Mouse (Mus musculus) heart, embryonic 16.5 days (tissue): ENCODE data around the gene Tas2r119. TPM values are rescaled to one million over a fixed set of nuclear protein-coding genes. Genes with fewer than 3 reads are reported as not detected.

Experiments used
- ATAC-seq: fragments of 200-750 bp; cut with Nextera tagmentation; replicated peaks from 2 replicates; pipeline ENCODE4 v1.8.0; 2017; ENCODE audit warnings: moderate number of reproducible peaks; ENCODE audit not compliant: insufficient read depth, low FRiP score; ENCODE audit errors: extremely low read depth
- H3K27ac ChIP-seq: fragments of 300-500 bp; sonication (generic); 2 replicates; pipeline ENCODE4 v1.5.1; 2014; ENCODE audit warnings: mild to moderate bottlenecking, low read length, control low read depth, moderate library complexity
- H3K27me3 ChIP-seq: fragments of 300-500 bp; sonication (generic); 2 replicates; pipeline ENCODE4 v1.6.1; 2014; ENCODE audit warnings: low read length, mixed read lengths; ENCODE audit not compliant: control insufficient read depth, insufficient read depth
- H3K36me3 ChIP-seq: fragments of 300-500 bp; sonication (generic); 2 replicates; pipeline ENCODE4 v1.6.1; 2014; ENCODE audit not compliant: control insufficient read depth, insufficient read depth
- H3K4me1 ChIP-seq: fragments of 300-500 bp; sonication (generic); 2 replicates; pipeline ENCODE4 v1.6.1; 2014; ENCODE audit warnings: low read length, mixed read lengths; ENCODE audit not compliant: control insufficient read depth, insufficient read depth
- H3K4me2 ChIP-seq: fragments of 300-500 bp; sonication (generic); 2 replicates; pipeline ENCODE4 v1.6.1; 2014; ENCODE audit warnings: low read depth, mild to moderate bottlenecking, control low read depth, low read length
- H3K4me3 ChIP-seq: fragments of 300-500 bp; sonication (generic); 2 replicates; pipeline ENCODE4 v1.5.1; 2014; ENCODE audit warnings: mild to moderate bottlenecking, control low read depth, low read length
- H3K9ac ChIP-seq: fragments of 300-500 bp; sonication (generic); 2 replicates; pipeline ENCODE4 v1.6.1; 2014; ENCODE audit warnings: low read length, control low read depth
- H3K9me3 ChIP-seq: fragments of 300-500 bp; sonication (generic); replicated peaks from 2 replicates; pipeline ENCODE4 v1.6.1; 2016; ENCODE audit warnings: low read length; ENCODE audit not compliant: control insufficient read depth
- WGBS: fragments of 180-500 bp; shearing (Covaris S2); extraction: QIAGEN DNeasy Blood & Tissue Kit; methylation state at CpG from one replicate; pipeline ENCODE4 v1.1.7; 2014; 5-methylcytosine and 5-hydroxymethylcytosine counted together
- polyA plus RNA-seq: library from polyadenylated mRNA; unstranded; fragments of >200 nt; fragmentation: Nextera tagmentation; extraction: Ambion mirVana; gene quantifications from 2 replicates; pipeline ENCODE4 v1.2.1, GENCODE M21; 2015

Gene Tas2r119
- polyA plus RNA-seq, result not detected in 2 replicates

GRCm38 (mm10) chr15:32176989-32177388, at the start of gene Tas2r119:
Tas2r119 (plus strand) TSS chr15:32177289.
- WGBS, result 81% methylated on average over 4 of the region's 4 CpGs
- H3K9ac ChIP-seq, result no peak within 1 kb of the TSS
- H3K27me3 ChIP-seq, result no peaks in the 10 kb centered on the region
- no peak within 1 kb of the TSS for H3K27ac ChIP-seq
- H3K36me3 ChIP-seq, result no peaks in the 10 kb centered on the region
- H3K9me3 ChIP-seq, result no peaks in the 10 kb centered on the region
- no peak within 1 kb of the TSS for H3K4me2 ChIP-seq
- no peak for ATAC-seq
- no peak within 1 kb of the TSS for H3K4me3 ChIP-seq
- H3K4me1 ChIP-seq, result no peaks in the 10 kb centered on the region

GRCm38 (mm10) chr15:32132315-32132714, 44.8 kb upstream of the Tas2r119 start:
- no peak overlapping the region for H3K27ac ChIP-seq
- 78% methylated on average over 7 of the region's 7 CpGs for WGBS
- ATAC-seq, result no peak
- no peaks in the 10 kb centered on the region for H3K36me3 ChIP-seq
- no peaks in the 10 kb centered on the region for H3K4me1 ChIP-seq
- H3K9ac ChIP-seq, result no peak overlapping the region
- no peak overlapping the region for H3K4me2 ChIP-seq
- no peaks in the 10 kb centered on the region for H3K27me3 ChIP-seq
- H3K4me3 ChIP-seq, result no peak overlapping the region
- H3K9me3 ChIP-seq, result no peaks in the 10 kb centered on the region

- no peak overlapping the region for H3K9ac ChIP-seq
- no peak overlapping the region for H3K4me2 ChIP-seq
- H3K27me3 ChIP-seq, result no peaks in the 10 kb centered on the region
- ATAC-seq, result no peak
- H3K9me3 ChIP-seq, result no peaks in the 10 kb centered on the region
- no peak overlapping the region for H3K4me3 ChIP-seq
- no peak overlapping the region for H3K27ac ChIP-seq
- no peaks in the 10 kb centered on the region for H3K36me3 ChIP-seq
- no peaks in the 10 kb centered on the region for H3K4me1 ChIP-seq
Measured at GRCm38 (mm10) chr15:32141657-32142056, 35.4 kb upstream of the Tas2r119 start.

DNA sequence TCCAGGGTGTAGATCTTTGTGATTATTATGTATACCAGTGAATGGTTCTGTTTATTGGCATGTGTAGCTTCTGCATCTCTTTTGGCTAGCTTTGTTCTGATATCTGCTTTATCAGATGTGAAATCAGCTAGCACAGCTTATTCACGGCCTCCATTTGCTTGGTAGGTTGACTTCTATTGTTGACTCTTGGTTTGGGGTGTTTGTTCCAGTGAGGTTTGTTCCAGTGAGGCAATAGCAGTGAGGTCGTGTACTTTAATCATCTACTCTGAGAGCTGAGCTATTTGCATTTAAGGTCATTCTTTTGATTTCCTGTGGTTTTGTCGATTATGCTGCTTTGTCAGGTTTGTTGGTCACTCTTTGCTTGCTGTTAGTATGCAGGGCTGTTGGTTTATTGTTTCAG, 32.8 kb upstream of the Tas2r119 start:
- Histone ChIP-seq H3K9me3 (no peaks in the 10 kb centered on the region), H3K27ac (no peak overlapping the region), H3K4me1 (no peaks in the 10 kb centered on the region), H3K4me2 (no peak overlapping the region), H3K9ac (no peak overlapping the region), H3K4me3 (no peak overlapping the region), H3K27me3 (no peaks in the 10 kb centered on the region), H3K36me3 (no peaks in the 10 kb centered on the region)
- 49% methylated on average over 3 of the region's 3 CpGs for WGBS
- no peak for ATAC-seq

GRCm38 (mm10) chr15:32153404-32153803, 23.7 kb upstream of the Tas2r119 start:
- Histone ChIP-seq H3K9me3 (no peaks in the 10 kb centered on the region), H3K4me1 (no peaks in the 10 kb centered on the region), H3K4me3 (no peak overlapping the region), H3K4me2 (no peak overlapping the region), H3K36me3 (no peaks in the 10 kb centered on the region), H3K27me3 (no peaks in the 10 kb centered on the region), H3K27ac (no peak overlapping the region), H3K9ac (no peak overlapping the region)
- 85% methylated on average over 2 of the region's 2 CpGs for WGBS
- no peak for ATAC-seq

DNA sequence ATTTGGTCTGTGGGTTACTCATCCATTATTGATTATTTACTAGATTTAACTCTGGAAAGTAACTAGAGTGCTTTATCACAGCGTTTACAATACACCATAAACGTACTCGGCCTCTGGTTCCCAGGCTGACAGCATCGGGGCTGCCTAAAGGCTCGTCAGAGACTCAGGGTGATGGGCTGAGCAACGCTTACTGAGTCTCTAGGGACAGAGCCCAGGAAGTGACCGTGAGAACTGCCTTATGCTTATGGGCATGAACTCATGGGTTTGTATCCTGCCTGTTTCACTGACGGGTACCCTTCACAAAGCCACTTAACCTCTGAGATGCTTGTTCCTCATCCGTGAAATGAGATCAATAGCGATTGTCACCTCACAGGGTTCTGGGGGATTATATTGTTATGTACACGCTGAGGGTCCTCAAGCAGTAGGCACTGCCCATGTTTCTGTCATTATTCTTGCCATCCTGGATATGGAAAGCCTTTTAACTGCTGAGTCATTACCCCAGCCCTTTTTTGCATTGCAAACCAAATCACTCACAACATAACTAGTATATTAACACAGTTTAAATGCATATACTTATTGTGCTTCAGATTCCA, 23.1 kb upstream of the Tas2r119 start:
- no peak overlapping the region for H3K4me3 ChIP-seq
- ATAC-seq, result no peak
- no peak overlapping the region for H3K27ac ChIP-seq
- H3K9ac ChIP-seq, result no peak overlapping the region
- no peaks in the 10 kb centered on the region for H3K4me1 ChIP-seq
- H3K27me3 ChIP-seq, result no peaks in the 10 kb centered on the region
- no peaks in the 10 kb centered on the region for H3K9me3 ChIP-seq
- no peak overlapping the region for H3K4me2 ChIP-seq
- no peaks in the 10 kb centered on the region for H3K36me3 ChIP-seq
- 70% methylated on average over 11 of the region's 11 CpGs for WGBS

DNA sequence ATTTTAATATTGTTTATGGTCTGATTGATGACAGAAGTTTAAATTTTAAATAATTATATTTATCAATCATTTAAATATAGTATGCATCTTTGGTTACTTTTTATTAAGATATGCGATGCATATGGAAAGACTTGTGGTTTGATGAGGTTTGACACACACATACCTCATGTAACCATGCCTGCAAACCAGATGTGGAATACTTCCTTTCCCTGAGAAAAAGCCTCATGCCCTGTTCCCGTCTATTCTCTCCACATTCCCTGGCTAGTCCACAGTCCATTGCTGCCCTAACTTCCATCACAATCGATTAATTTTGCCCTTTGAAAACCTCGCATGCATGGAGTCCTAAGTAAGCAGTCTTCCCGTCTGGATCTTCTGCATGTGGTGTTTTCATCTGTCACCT, 21.0 kb upstream of the Tas2r119 start:
- Histone ChIP-seq H3K36me3 (no peaks in the 10 kb centered on the region), H3K4me1 (no peaks in the 10 kb centered on the region), H3K4me2 (no peak overlapping the region), H3K27ac (no peak overlapping the region), H3K27me3 (no peaks in the 10 kb centered on the region), H3K9ac (no peak overlapping the region), H3K9me3 (no peaks in the 10 kb centered on the region), H3K4me3 (no peak overlapping the region)
- no peak for ATAC-seq
- 74% methylated on average over 5 of the region's 5 CpGs for WGBS

DNA sequence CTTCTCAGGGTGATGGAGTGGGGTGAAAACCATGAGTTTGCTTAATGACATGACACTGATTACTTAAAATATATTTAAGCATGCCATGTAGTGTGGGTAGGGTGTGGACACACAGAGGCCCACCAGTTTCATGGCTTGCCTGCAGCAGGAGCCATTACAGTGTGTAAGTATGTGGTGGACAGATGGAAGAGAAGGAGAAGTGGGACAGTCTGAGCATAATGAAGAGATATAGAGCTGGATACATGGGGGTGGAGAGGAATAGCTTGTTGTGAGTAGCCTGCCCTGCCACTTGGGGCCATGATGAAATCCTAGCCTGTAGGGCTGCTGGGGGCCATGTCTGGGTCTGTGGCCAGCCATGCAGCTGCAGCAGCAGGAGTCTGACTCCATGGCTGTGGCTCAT, 16.8 kb upstream of the Tas2r119 start:
- H3K4me3 ChIP-seq, result no peak overlapping the region
- H3K9me3 ChIP-seq, result no peaks in the 10 kb centered on the region
- H3K9ac ChIP-seq, result no peak overlapping the region
- no peak overlapping the region for H3K27ac ChIP-seq
- ATAC-seq, result no peak
- peaks cover 3% of the 10 kb centered on the region; the same call in 1 of the 2 replicates for H3K4me1 ChIP-seq
- no peaks in the 10 kb centered on the region for H3K36me3 ChIP-seq
- H3K4me2 ChIP-seq, result no peak overlapping the region
- H3K27me3 ChIP-seq, result no peaks in the 10 kb centered on the region

DNA sequence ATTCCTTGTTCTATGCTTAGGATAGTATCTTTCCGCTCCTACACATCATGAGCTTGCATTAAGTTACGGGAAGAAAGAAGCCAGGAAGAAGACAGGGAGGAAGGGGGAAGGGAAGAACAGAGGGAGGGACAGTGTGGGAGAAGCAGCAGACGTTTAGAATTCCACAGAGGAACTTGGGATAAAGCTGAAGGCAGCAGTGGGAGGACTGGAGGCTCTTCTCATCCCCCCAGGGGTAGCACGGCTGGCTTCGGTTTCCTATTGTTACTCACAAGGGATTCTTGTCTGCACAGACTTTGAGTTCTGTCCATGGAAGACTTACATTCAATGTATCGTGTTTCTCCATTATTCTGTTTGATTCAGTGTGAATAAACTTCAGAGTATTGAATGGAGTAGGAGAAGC, 5.3 kb upstream of the Tas2r119 start:
- no peak for ATAC-seq
- 56% methylated on average over 6 of the region's 6 CpGs for WGBS
- no peaks in the 10 kb centered on the region for H3K36me3 ChIP-seq

More for the DNA sequence above, 5.3 kb upstream of the Tas2r119 start:
- H3K4me1 ChIP-seq, result no peaks in the 10 kb centered on the region
- H3K9ac ChIP-seq, result no peak overlapping the region
- no peaks in the 10 kb centered on the region for H3K27me3 ChIP-seq
- H3K9me3 ChIP-seq, result no peaks in the 10 kb centered on the region
- H3K27ac ChIP-seq, result no peak overlapping the region
- H3K4me3 ChIP-seq, result no peak overlapping the region
- no peak overlapping the region for H3K4me2 ChIP-seq
